Mouse (Mus musculus): ENCODE measurements at regions not wholly inside any gene's neighbourhood (a gene's known extent, or its start where the extent isn't known, plus 50 kb on each side); places are given as distances from the start of the nearest gene placed in this dataset.

GRCm38 (mm10) chr11:41370995-41371394, 615.9 kb upstream of the Ccng1 start:
- peak; percentile 48 for DNase-seq (ENCODE audit: low spot score)
- ATAC-seq (ENCODE audit: low FRiP score), result no peak
- H3K4me2 ChIP-seq (ENCODE audit: low read depth, low read length, poor library complexity, severe bottlenecking), result no peak overlapping the region
- H3K9ac ChIP-seq (replicated peaks; ENCODE audit: low read length, poor library complexity, severe bottlenecking), result no peak overlapping the region
- H3K27ac ChIP-seq (ENCODE audit: low read depth, low read length), result no peak overlapping the region
- H3K4me3 ChIP-seq (ENCODE audit: low read depth, low read length), result no peak overlapping the region
- no peak for TF ChIP-seq CTCF (IDR thresholded peaks at IDR 0.05)
- no peaks in the 10 kb centered on the region for H3K9me3 ChIP-seq (ENCODE audit: low read length)
- no peaks in the 10 kb centered on the region for H3K4me1 ChIP-seq (ENCODE audit: insufficient read depth, low read length)
- no peaks in the 10 kb centered on the region for H3K27me3 ChIP-seq (ENCODE audit: insufficient read depth, low read length)
- H3K36me3 ChIP-seq (ENCODE audit: insufficient read depth, low read length), result no peaks in the 10 kb centered on the region

GRCm38 (mm10) chr11:41341107-41341506, 586.0 kb upstream of the Ccng1 start:
- no peaks in the 10 kb centered on the region for H3K4me1 ChIP-seq (ENCODE audit: insufficient read depth, low read length)
- TF ChIP-seq CTCF (IDR thresholded peaks at IDR 0.05), result no peak
- H3K4me3 ChIP-seq (ENCODE audit: low read depth, low read length), result no peak overlapping the region
- H3K9ac ChIP-seq (replicated peaks; ENCODE audit: low read length, poor library complexity, severe bottlenecking), result no peak overlapping the region
- no peak overlapping the region for H3K27ac ChIP-seq (ENCODE audit: low read depth, low read length)
- 94% methylated on average over 2 of the region's 2 CpGs for WGBS
- H3K9me3 ChIP-seq (ENCODE audit: low read length), result no peaks in the 10 kb centered on the region
- H3K27me3 ChIP-seq (ENCODE audit: insufficient read depth, low read length), result no peaks in the 10 kb centered on the region
- DNase-seq (ENCODE audit: low spot score) (no peak), ATAC-seq (ENCODE audit: low FRiP score) (no peak)
- H3K4me2 ChIP-seq (ENCODE audit: low read depth, low read length, poor library complexity, severe bottlenecking), result no peak overlapping the region
- H3K36me3 ChIP-seq (ENCODE audit: insufficient read depth, low read length), result no peaks in the 10 kb centered on the region

- H3K4me2 ChIP-seq (ENCODE audit: low read depth, low read length, poor library complexity, severe bottlenecking), result no peak overlapping the region
- no peak for TF ChIP-seq CTCF (IDR thresholded peaks at IDR 0.05)
- no peaks in the 10 kb centered on the region for H3K36me3 ChIP-seq (ENCODE audit: insufficient read depth, low read length)
- H3K4me1 ChIP-seq (ENCODE audit: insufficient read depth, low read length), result no peaks in the 10 kb centered on the region
- H3K27ac ChIP-seq (ENCODE audit: low read depth, low read length), result no peak overlapping the region
- H3K4me3 ChIP-seq (ENCODE audit: low read depth, low read length), result no peak overlapping the region
- DNase-seq (ENCODE audit: low spot score), result no peak
- H3K9me3 ChIP-seq (ENCODE audit: low read length), result no peaks in the 10 kb centered on the region
- H3K9ac ChIP-seq (replicated peaks; ENCODE audit: low read length, poor library complexity, severe bottlenecking), result no peak overlapping the region
- H3K27me3 ChIP-seq (ENCODE audit: insufficient read depth, low read length), result no peaks in the 10 kb centered on the region
- no peak for ATAC-seq (ENCODE audit: low FRiP score)
Measured at GRCm38 (mm10) chr11:41340383-41340782, 585.3 kb upstream of the Ccng1 start.

GRCm38 (mm10) chr11:41337134-41337533, 582.0 kb upstream of the Ccng1 start:
- no peaks in the 10 kb centered on the region for H3K36me3 ChIP-seq (ENCODE audit: insufficient read depth, low read length)
- 50% methylated on average over 3 of the region's 3 CpGs for WGBS
- DNase-seq (ENCODE audit: low spot score) (peak; percentile 13), ATAC-seq (ENCODE audit: low FRiP score) (no peak)
- H3K27me3 ChIP-seq (ENCODE audit: insufficient read depth, low read length), result no peaks in the 10 kb centered on the region
- no peaks in the 10 kb centered on the region for H3K9me3 ChIP-seq (ENCODE audit: low read length)
- no peak overlapping the region for H3K4me2 ChIP-seq (ENCODE audit: low read depth, low read length, poor library complexity, severe bottlenecking)
- H3K4me3 ChIP-seq (ENCODE audit: low read depth, low read length), result no peak overlapping the region
- H3K27ac ChIP-seq (ENCODE audit: low read depth, low read length), result no peak overlapping the region
- H3K9ac ChIP-seq (replicated peaks; ENCODE audit: low read length, poor library complexity, severe bottlenecking), result no peak overlapping the region
- TF ChIP-seq CTCF (IDR thresholded peaks at IDR 0.05), result no peak
- no peaks in the 10 kb centered on the region for H3K4me1 ChIP-seq (ENCODE audit: insufficient read depth, low read length)

- H3K27me3 ChIP-seq (ENCODE audit: insufficient read depth, low read length), result no peaks in the 10 kb centered on the region
- peak; percentile 68 for TF ChIP-seq CTCF (IDR thresholded peaks at IDR 0.05)
- H3K36me3 ChIP-seq (ENCODE audit: insufficient read depth, low read length), result no peaks in the 10 kb centered on the region
- no peak overlapping the region; the same call in 1 of the 2 replicates for H3K27ac ChIP-seq (ENCODE audit: low read depth, low read length)
- no peak overlapping the region for H3K4me2 ChIP-seq (ENCODE audit: low read depth, low read length, poor library complexity, severe bottlenecking)
- H3K9ac ChIP-seq (replicated peaks; ENCODE audit: low read length, poor library complexity, severe bottlenecking), result no peak overlapping the region
- H3K9me3 ChIP-seq (ENCODE audit: low read length), result no peaks in the 10 kb centered on the region
- H3K4me3 ChIP-seq (ENCODE audit: low read depth, low read length), result no peak overlapping the region
- 74% methylated on average over 2 of the region's 2 CpGs for WGBS
- no peak for ATAC-seq (ENCODE audit: low FRiP score)
- H3K4me1 ChIP-seq (ENCODE audit: insufficient read depth, low read length), result no peaks in the 10 kb centered on the region
- peak; percentile 10 for DNase-seq (ENCODE audit: low spot score)
Measured at GRCm38 (mm10) chr11:41333689-41334088, 578.6 kb upstream of the Ccng1 start.
